Mouse (Mus musculus) myocyte (in vitro differentiated cells): ENCODE data around the gene Ankfy1. TPM values are rescaled to one million over a fixed set of nuclear protein-coding genes. Genes with fewer than 3 reads are reported as not detected.
"Not testable (repeated sequence)": the region's sequence is repeated elsewhere in the genome, so short reads cannot be mapped to it uniquely, and the experiment has no call there.

Experiments used
- H3K27me3 ChIP-seq: one replicate; pipeline ENCODE4 v1.6.1; 2011; ENCODE audit not compliant: control insufficient read depth, insufficient read depth, insufficient read length
- H3K36me3 ChIP-seq: one replicate; pipeline ENCODE4 v1.6.1; 2011; ENCODE audit not compliant: control insufficient read depth, insufficient read depth
- H3K4me2 ChIP-seq: one replicate; pipeline ENCODE4 v1.6.1; 2011; ENCODE audit warnings: low read depth, control low read depth
- H3K4me3 ChIP-seq: one replicate; pipeline ENCODE4 v1.5.1; 2011; ENCODE audit warnings: mild to moderate bottlenecking, control low read depth, moderate library complexity
- H3K79me2 ChIP-seq: one replicate; pipeline ENCODE4 v1.6.1; 2011; ENCODE audit not compliant: control insufficient read depth, insufficient read depth
- H3ac ChIP-seq: one replicate; pipeline ENCODE4 v1.6.1; 2011; ENCODE audit not compliant: control insufficient read depth, insufficient read length
- CEBPB ChIP-seq: IDR thresholded peaks from 2 replicates; pipeline ENCODE4 v1.6.1; 2011; ENCODE audit warnings: mild to moderate bottlenecking, moderate library complexity; ENCODE audit not compliant: poor library complexity, insufficient read depth, severe bottlenecking
- E2F4 ChIP-seq: IDR thresholded peaks from one replicate; pipeline ENCODE4 v1.6.1; 2011; ENCODE audit warnings: mild to moderate bottlenecking, control low read depth, moderate library complexity; ENCODE audit not compliant: insufficient read depth
- MAX ChIP-seq: IDR thresholded peaks from one replicate; pipeline ENCODE4 v1.6.1; 2011; ENCODE audit warnings: low read depth, mild to moderate bottlenecking, control low read depth
- MYOD1 ChIP-seq, 3 experiments: IDR thresholded peaks; one replicate each; pipeline ENCODE4 v1.6.1; 2011; ENCODE audit warnings: control low read depth in 2 of 3, low read depth in 2 of 3, mild to moderate bottlenecking in 2 of 3, moderate library complexity in 1 of 3; ENCODE audit not compliant: insufficient read length in 2 of 3, control insufficient read depth in 1 of 3
- MYOG ChIP-seq, 3 experiments: IDR thresholded peaks; one replicate each; pipeline ENCODE4 v1.6.1; 2011; ENCODE audit warnings: control low read depth in 2 of 3, low read depth in 2 of 3, mild to moderate bottlenecking in 2 of 3; ENCODE audit not compliant: insufficient read length in 2 of 3, control insufficient read depth in 1 of 3, insufficient read depth in 1 of 3
- POLR2A ChIP-seq: IDR thresholded peaks from one replicate; pipeline ENCODE4 v1.6.1; 2011; ENCODE audit warnings: low read depth, mild to moderate bottlenecking, control low read depth, moderate library complexity; ENCODE audit not compliant: insufficient read length
- POLR2AphosphoS2 ChIP-seq: IDR thresholded peaks from one replicate; pipeline ENCODE4 v1.6.1; 2011; ENCODE audit warnings: low read depth, control low read depth; ENCODE audit not compliant: insufficient read length
- REST ChIP-seq: IDR thresholded peaks from one replicate; pipeline ENCODE4 v1.6.1; 2011; ENCODE audit warnings: mild to moderate bottlenecking, control low read depth, moderate library complexity; ENCODE audit not compliant: insufficient read depth, insufficient read length
- SRF ChIP-seq: IDR thresholded peaks from one replicate; pipeline ENCODE4 v1.6.1; 2011; ENCODE audit warnings: low read depth; ENCODE audit not compliant: control insufficient read depth, insufficient read length
- TCF12 ChIP-seq: IDR thresholded peaks from one replicate; pipeline ENCODE4 v1.6.1; 2011; ENCODE audit warnings: mild to moderate bottlenecking, control low read depth; ENCODE audit not compliant: poor library complexity, insufficient read depth, severe bottlenecking
- TCF3 ChIP-seq: IDR thresholded peaks from one replicate; pipeline ENCODE4 v1.6.1; 2011; ENCODE audit warnings: low read depth, control low read depth; ENCODE audit not compliant: insufficient read length
- USF1 ChIP-seq: IDR thresholded peaks from one replicate; pipeline ENCODE4 v1.6.1; 2011; ENCODE audit warnings: low read depth, mild to moderate bottlenecking, control low read depth, moderate library complexity
- polyA plus RNA-seq: library from polyadenylated mRNA; unstranded; fragments of >200 nt; fragmentation: generic; extraction: Trizol; gene quantifications from one replicate; pipeline ENCODE4 v1.2.1, GENCODE M21; 2012; ENCODE audit warnings: missing spikeins

Ankfy1 gene
- polyA plus RNA-seq, 1 experiment, result 16.7 TPM

- H3K27me3 ChIP-seq, result no peaks in the 10 kb centered on the region
- no peak overlapping the region for H3ac ChIP-seq
- H3K4me3 ChIP-seq, result no peak overlapping the region
- no peaks in the 10 kb centered on the region for H3K79me2 ChIP-seq
- no peak overlapping the region for H3K4me2 ChIP-seq
- TF ChIP-seq POLR2A, result no peak
- no peak for TF ChIP-seq TCF3
- TF ChIP-seq MAX, result no peak
- TF ChIP-seq REST, result no peak
- H3K36me3 ChIP-seq, result peaks cover 69% of the 10 kb centered on the region
Measured at GRCm38 (mm10) chr11:72733736-72734135, 43.9 kb downstream of the Ankfy1 start.

DNA sequence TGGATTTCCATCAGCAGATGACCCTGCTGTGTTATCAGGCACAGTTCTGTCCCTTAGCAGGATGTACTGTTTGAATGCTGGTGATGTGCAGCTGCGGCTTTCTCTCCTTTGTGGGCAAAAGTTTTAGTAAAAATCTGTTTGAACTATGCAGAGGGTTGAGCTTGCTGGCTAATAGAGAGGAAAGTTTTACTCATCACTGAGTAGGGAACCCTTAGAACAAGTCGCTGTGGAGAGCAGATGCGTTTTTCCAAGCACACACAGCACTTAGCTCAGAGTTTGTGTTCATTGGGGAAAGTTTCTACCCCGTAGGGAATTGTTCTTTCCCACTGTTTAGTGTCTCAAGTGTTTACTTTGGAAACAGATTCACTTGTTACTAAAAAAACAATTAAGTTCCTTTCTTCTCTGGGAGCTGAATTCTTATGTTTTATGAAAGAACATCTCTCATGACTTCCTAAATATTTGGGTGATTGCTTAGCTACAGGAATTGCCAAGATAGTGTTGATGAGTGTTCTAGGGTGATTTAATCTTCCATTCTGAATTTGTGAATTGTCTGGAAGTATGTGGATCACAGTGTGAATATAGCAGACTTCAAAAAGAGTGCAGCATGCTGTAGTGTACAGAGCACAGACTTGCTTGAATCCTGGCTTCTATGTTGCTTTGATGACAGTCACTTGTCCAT, 45.2 kb downstream of the Ankfy1 start:
- no peak overlapping the region for H3K4me3 ChIP-seq
- no peaks in the 10 kb centered on the region for H3K27me3 ChIP-seq
- TF ChIP-seq REST, result no peak
- TF ChIP-seq POLR2A, result no peak
- TF ChIP-seq MYOG (IDR thresholded peaks at IDR 0.05; ENCODE audit: control insufficient read depth in 1 of 3, insufficient read depth in 1 of 3, insufficient read length in 2 of 3, low read depth in 2 of 3), result no peak
- no peak for TF ChIP-seq MYOD1 (IDR thresholded peaks at IDR 0.05; ENCODE audit: control insufficient read depth in 1 of 3, insufficient read length in 2 of 3, low read depth in 2 of 3)
- TF ChIP-seq TCF12, result no peak
- no peak for TF ChIP-seq MAX
- no peak for TF ChIP-seq SRF
- TF ChIP-seq POLR2AphosphoS2, result no peak
- TF ChIP-seq USF1, result no peak
- TF ChIP-seq TCF3, result no peak
- TF ChIP-seq CEBPB, result no peak
- no peak for TF ChIP-seq E2F4
- no peaks in the 10 kb centered on the region for H3K79me2 ChIP-seq
- H3ac ChIP-seq, result no peak overlapping the region
- H3K4me2 ChIP-seq, result no peak overlapping the region
- peaks cover 57% of the 10 kb centered on the region for H3K36me3 ChIP-seq

GRCm38 (mm10) chr11:72735519-72735860, 45.7 kb downstream of the Ankfy1 start:
- Histone ChIP-seq H3ac (no peak overlapping the region), H3K27me3 (no peaks in the 10 kb centered on the region), H3K4me3 (no peak overlapping the region), H3K4me2 (no peak overlapping the region), H3K79me2 (no peaks in the 10 kb centered on the region), H3K36me3 (peaks cover 51% of the 10 kb centered on the region)
- TF ChIP-seq TCF12, result no peak
- TF ChIP-seq USF1, result no peak
- no peak for TF ChIP-seq POLR2AphosphoS2
- no peak for TF ChIP-seq SRF

- Histone ChIP-seq H3ac (no peak overlapping the region), H3K4me2 (no peak overlapping the region), H3K79me2 (no peaks in the 10 kb centered on the region), H3K27me3 (no peaks in the 10 kb centered on the region), H3K36me3 (peaks cover 43% of the 10 kb centered on the region), H3K4me3 (no peak overlapping the region)
- TF ChIP-seq MAX (no peak), USF1 (no peak), POLR2A (no peak), MYOG (IDR thresholded peaks at IDR 0.05; ENCODE audit: control insufficient read depth in 1 of 3, insufficient read depth in 1 of 3, insufficient read length in 2 of 3, low read depth in 2 of 3) (no peak), POLR2AphosphoS2 (no peak), TCF12 (no peak), E2F4 (no peak), TCF3 (no peak), CEBPB (no peak), MYOD1 (IDR thresholded peaks at IDR 0.05; ENCODE audit: control insufficient read depth in 1 of 3, insufficient read length in 2 of 3, low read depth in 2 of 3) (no peak), SRF (no peak), REST (no peak)
Measured at GRCm38 (mm10) chr11:72736320-72736719, 46.5 kb downstream of the Ankfy1 start.

DNA sequence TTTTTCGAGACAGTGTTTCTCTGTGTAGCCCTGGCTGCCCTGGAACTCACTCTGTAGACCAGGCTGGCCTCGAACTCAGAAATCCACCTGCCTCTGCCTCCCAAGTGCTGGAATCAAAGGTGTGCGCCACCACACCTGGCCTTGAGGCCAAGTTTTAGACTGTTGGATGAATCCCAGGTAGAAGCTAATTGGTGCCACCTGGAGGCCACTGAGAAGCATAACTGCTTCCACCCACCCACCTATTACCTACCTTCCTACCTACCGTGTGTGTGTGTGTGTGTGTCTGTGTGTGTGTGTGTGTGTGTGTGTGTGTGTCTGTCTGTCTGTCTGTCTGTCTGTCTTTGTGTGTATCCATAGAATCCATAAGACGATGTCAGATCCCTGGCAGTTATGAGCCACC, 47.7 kb downstream of the Ankfy1 start:
- H3ac ChIP-seq, H3K27me3 ChIP-seq, H3K4me2 ChIP-seq, H3K4me3 ChIP-seq, H3K79me2 ChIP-seq: not testable (repeated sequence)
- peaks cover 32% of the 10 kb centered on the region for H3K36me3 ChIP-seq
